Mouse (Mus musculus) activated CD4-positive, CD25-positive, alpha-beta regulatory T cell, adult 9 weeks (primary cell): ENCODE measurements around the gene Vmn1r75. TPM values are rescaled to one million over a fixed set of nuclear protein-coding genes. Genes with fewer than 3 reads are reported as not detected.

ENCODE experiments used
- polyA plus RNA-seq: library from polyadenylated mRNA; unstranded; fragments of 100-300 nt; shearing (Covaris generic); gene quantifications from one replicate; pipeline ENCODE4 v1.2.1, GENCODE M21; 2017

Gene Vmn1r75
- polyA plus RNA-seq, result not detected

DNA sequence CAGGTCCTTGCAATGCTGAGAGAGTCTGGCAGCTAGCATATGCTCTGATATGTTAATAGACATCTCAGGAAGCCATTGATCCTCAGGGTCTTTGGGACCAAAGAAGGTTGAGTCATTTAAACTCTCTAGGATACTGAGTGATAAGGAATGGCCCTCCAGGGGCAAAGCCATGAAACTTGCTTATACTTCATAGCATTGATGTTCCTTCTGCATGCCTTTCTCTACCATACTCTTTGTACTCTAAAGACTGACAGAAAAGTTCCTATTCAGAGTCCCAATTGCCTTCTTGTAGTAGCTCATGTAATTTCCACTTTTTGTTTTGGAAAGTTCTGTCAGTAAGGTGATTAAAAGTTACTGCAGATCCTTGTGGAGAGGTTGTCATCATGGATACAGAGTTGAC lies at the start of gene Vmn1r75:
Gene Vmn1r75, plus strand, starts transcription at position 301 of the 400 bp plus-strand sequence.

DNA sequence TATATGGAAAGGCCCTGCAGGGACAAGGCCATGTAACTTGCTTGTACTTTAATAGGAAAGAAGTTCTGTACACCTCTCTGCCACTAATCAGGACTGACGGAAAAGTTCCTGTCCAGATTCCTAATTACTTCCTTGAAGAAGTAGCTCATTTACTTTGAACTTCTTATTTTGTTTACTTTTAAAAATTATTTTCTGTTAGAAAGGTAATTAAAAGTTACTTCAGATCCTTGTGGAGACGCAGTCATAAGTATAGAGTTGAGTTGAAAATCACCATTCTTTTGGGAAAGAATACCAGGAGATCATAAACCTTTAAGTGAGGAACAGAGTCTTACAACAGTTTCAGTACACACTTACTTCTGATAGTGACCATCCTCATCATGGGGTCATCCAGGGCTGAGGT lies 40.8 kb upstream of the Vmn1r75 start, which contains the start of gene Vmn1r74:
Gene Vmn1r74, plus strand, starts transcription at position 301 of the 400 bp plus-strand sequence.

Other genes starting within 250 kb of the Vmn1r75 start
- not detected for gene Vmn1r72, start 194.5 kb upstream of the Vmn1r75 start, polyA plus RNA-seq
- not detected for gene Vmn1r73, start 144.4 kb upstream of the Vmn1r75 start, polyA plus RNA-seq
- gene Vmn1r74, start 40.6 kb upstream of the Vmn1r75 start, polyA plus RNA-seq, result not detected
- 0.05 TPM for gene Vmn1r76, start 63.6 kb downstream of the Vmn1r75 start, polyA plus RNA-seq
- gene Vmn1r77, start 162.1 kb downstream of the Vmn1r75 start, polyA plus RNA-seq, result 0.21 TPM